Mouse (Mus musculus) E14TG2a.4 (cell line): ENCODE results near the gene Ercc1.

Source experiments
- H3K27me3 ChIP-seq: 2 replicates; pipeline ENCODE4 v1.6.1; 2014; ENCODE audit warnings: low read length, control low read depth; ENCODE audit not compliant: insufficient read depth
- H3K36me3 ChIP-seq: 2 replicates; pipeline ENCODE4 v1.6.1; 2014; ENCODE audit warnings: low read length, control low read depth; ENCODE audit not compliant: insufficient read depth
- H3K4me1 ChIP-seq: replicated peaks from 2 replicates; pipeline ENCODE4 v1.6.1; 2014; ENCODE audit warnings: low read depth, low read length, control low read depth
- H3K4me3 ChIP-seq: replicated peaks from 2 replicates; pipeline ENCODE4 v1.5.1; 2014; ENCODE audit warnings: mild to moderate bottlenecking, low read length
- H3K9me3 ChIP-seq: 2 replicates; pipeline ENCODE4 v1.6.1; 2014; ENCODE audit warnings: low read length, control low read depth
- CTCF ChIP-seq: conservative IDR thresholded peaks from 2 replicates; pipeline ENCODE4 v1.5.1; 2014; ENCODE audit warnings: low read length
- NANOG ChIP-seq: IDR thresholded peaks from 2 replicates; pipeline ENCODE4 v1.6.1; 2014; ENCODE audit warnings: borderline replicate concordance, low read length, mixed read lengths
- POU5F1 ChIP-seq: IDR thresholded peaks from 2 replicates; pipeline ENCODE4 v1.6.1; 2014; ENCODE audit warnings: low read length, borderline replicate concordance

Ercc1 gene

DNA sequence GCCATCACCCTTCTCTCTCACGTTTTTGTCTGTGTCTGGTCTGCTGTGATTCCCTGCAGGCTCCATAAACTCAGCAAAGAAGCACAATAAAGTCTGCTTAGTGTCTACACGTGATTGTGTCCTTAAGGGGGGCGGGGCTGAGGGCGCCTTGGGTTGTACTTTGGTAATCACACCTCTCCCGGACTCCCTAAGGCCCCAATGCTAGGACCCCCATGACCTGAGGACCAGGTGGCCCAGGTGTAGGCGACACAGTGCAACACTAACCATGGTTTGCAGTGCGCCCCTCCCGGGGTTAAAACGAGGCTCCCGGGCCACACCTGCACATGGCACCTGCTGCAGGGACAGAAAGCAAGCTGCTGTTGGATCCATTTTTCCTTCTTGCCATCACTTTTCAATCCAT, 3.3 kb upstream of the Ercc1 start:
- no peak for TF ChIP-seq NANOG
- no peak for TF ChIP-seq POU5F1
- no peak for TF ChIP-seq CTCF
- Histone ChIP-seq H3K4me3 (peak overlapping the region; percentile 76), H3K27me3 (peaks cover 22% of the 10 kb centered on the region)

DNA sequence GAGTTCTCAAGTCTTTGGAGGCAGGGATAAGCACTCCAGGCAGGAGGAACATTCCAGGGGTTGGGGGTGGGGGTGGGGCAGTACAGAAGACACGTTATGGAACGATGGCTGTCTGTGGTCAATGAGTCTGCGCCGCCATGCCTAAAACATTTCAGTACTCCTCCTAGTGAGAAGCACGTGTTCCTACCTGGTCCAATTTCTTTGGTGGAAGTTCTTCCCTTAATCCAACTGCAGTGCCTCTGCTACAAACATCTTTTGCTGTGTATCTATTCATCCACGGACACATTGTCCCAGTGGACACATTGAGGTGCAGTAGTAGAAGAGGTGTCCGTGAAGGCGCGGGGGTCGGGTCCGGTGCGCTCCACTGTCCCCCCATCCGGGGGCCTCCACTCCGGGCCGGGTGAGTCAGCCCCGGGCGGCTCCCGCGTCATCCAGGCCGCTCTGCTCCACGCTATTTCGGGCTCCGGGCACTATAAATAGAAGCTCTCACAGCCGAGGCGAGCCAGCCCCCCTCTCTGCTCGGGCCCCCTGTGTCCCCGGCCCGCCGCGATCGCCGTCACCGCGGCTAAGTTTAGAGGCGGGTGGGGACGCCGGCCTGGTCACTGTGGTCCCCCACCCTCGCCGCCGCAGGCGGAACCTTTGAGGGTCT, 2.7 kb upstream of the Ercc1 start:
- H3K36me3 ChIP-seq: no peaks in the 10 kb centered on the region
- peaks cover 44% of the 10 kb centered on the region for H3K4me1 ChIP-seq
- no peaks in the 10 kb centered on the region for H3K9me3 ChIP-seq

More for the DNA sequence above, 3.3 kb upstream of the Ercc1 start:
- no peaks in the 10 kb centered on the region for H3K9me3 ChIP-seq
- no peaks in the 10 kb centered on the region for H3K36me3 ChIP-seq
- peaks cover 43% of the 10 kb centered on the region for H3K4me1 ChIP-seq

DNA sequence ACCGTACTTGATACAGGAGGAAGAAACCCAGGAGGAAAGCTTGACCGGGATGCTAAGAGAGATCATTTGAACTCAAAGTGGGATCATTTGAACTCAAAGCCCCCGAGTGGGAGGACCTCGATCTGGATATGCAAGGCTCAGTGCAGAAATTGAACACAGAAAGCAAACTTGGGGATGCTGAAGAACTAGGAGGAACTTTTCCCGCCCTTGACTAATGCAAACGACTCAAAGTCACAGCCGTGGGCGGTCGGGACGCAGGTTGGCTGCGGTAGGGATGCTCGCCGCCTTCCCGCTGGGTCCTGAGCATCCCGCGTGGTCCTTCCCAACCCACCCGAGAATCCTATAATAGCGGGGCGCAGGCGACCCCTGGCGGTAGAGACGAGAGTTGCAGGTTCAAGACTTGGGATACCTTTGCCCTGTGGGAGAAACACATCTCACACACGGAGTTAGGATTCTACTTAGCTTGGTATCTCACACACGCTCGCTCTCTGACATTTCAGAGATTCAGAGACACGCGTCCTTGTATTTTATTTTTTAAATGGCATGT, 2.0 kb upstream of the Ercc1 start:
- TF ChIP-seq CTCF (no peak), NANOG (no peak), POU5F1 (no peak)
- H3K4me1 ChIP-seq: peaks cover 38% of the 10 kb centered on the region
- peak overlapping the region; percentile 76 for H3K4me3 ChIP-seq
- peaks cover 22% of the 10 kb centered on the region for H3K27me3 ChIP-seq
- no peaks in the 10 kb centered on the region for H3K36me3 ChIP-seq
- H3K9me3 ChIP-seq: no peaks in the 10 kb centered on the region

More for the DNA sequence above, 2.7 kb upstream of the Ercc1 start:
- TF ChIP-seq POU5F1: no peak
- TF ChIP-seq NANOG: no peak
- no peak for TF ChIP-seq CTCF
- peak overlapping the region; percentile 76 for H3K4me3 ChIP-seq
- H3K27me3 ChIP-seq: peaks cover 22% of the 10 kb centered on the region

DNA sequence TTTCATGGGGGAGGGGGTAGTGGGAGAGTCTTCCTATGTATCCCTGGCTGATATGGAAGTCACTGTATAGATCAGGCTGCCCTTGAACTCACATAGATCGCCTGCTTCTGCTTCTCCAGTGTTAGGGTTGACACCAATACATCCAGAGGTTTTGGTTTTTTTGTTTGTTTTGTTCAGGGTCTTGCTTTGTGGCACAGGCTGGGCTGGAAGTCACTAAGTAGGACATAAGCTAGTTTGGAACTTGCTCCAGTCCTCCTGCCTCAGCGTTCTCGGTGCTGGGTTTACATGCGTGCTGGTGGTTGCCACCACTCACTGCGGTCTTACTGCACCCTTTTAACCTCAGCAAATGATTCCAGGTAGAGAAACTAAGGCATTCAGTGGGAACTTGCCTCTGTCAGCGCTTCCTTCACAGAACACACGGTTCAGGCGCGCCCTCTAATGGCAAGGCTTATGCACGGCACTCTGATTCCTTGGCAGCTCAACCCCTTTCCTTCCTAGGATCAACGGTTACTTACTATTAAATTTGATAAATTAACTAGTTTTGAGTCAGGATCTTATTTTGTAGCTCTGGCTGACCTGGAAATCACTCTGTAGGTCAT, 1.3 kb upstream of the Ercc1 start:
- Histone ChIP-seq H3K4me3 (no peak overlapping the region), H3K4me1 (peaks cover 39% of the 10 kb centered on the region), H3K27me3 (peaks cover 22% of the 10 kb centered on the region), H3K9me3 (no peaks in the 10 kb centered on the region), H3K36me3 (peaks cover 3% of the 10 kb centered on the region)
- TF ChIP-seq POU5F1 (no peak), NANOG (no peak), CTCF (peak; percentile 69)

DNA sequence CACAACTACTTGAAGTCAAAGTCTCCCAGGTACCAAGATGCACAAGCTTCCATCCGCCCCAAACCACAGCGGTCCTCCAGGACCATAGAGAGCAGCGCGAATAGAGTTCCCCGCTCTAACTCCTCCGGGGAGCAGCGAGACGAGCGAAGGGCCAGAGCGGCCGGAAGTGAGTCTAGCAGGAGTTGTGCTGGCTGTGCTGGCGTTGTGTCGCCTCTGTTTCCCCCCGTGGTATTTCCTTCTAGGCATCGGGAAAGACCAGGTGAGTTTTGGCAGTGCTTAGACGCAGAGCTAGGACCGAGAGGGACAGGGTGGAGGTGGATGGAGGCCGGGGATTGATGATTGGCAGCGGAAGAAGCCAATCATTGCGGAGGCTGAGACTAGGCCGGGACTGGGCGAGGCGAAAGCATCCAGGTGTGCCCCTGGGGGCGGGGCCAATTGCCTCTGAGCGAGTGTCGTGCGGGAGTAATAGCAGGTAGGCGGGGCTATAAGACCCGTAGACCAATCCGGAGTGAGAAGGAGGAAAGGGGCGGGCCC, 427 bp downstream of the Ercc1 start:
- TF ChIP-seq POU5F1 (no peak), NANOG (no peak), CTCF (no peak)

DNA sequence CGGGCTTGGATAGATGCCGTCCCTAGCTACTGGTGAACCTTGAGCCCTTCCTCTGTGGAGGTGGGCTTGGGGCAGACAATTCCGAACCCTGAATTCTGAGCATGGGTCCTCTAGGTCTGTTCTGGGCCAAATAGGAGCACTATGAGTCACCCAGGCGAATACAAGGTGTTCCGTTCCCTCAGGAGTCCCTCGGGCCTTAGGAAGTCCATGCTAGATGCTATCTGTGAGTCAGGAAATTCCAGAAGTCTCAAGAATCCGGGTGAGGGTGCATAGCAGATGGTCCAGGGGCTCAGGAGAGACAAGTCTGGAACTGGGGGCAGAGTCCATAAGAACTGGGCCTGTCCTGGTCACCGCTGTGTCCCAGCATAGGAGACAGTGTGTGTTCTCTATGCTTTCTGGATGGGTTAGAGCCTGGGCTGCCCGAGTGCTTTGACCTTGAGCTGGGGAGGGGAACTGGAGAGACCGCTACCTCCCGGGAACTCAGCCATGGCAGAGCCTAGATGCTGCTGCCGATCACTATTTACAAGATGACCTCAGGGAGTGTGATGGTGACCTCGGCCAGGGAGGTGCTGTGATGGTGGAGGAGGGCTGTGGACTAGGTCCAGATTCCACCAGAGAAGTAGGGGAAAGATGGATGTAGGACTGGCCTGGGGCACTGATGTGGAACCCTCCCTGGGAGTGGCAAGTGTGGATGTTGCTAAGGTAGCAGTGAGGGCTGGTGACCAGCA, 4.8 kb downstream of the Ercc1 start:
- Histone ChIP-seq H3K9me3 (no peaks in the 10 kb centered on the region), H3K4me3 (0 out of 2 replicates have a peak overlapping the region, but pooled peaks have one; percentile 14), H3K4me1 (peaks cover 48% of the 10 kb centered on the region), H3K36me3 (peaks cover 57% of the 10 kb centered on the region), H3K27me3 (no peaks in the 10 kb centered on the region)
- TF ChIP-seq NANOG: no peak
- TF ChIP-seq POU5F1: no peak
- no peak for TF ChIP-seq CTCF

More for the DNA sequence above, 427 bp downstream of the Ercc1 start:
- H3K4me3 ChIP-seq: peak overlapping the region; percentile 91
- peaks cover 18% of the 10 kb centered on the region for H3K27me3 ChIP-seq
- H3K4me1 ChIP-seq: peaks cover 55% of the 10 kb centered on the region
- no peaks in the 10 kb centered on the region for H3K9me3 ChIP-seq
- peaks cover 18% of the 10 kb centered on the region for H3K36me3 ChIP-seq

DNA sequence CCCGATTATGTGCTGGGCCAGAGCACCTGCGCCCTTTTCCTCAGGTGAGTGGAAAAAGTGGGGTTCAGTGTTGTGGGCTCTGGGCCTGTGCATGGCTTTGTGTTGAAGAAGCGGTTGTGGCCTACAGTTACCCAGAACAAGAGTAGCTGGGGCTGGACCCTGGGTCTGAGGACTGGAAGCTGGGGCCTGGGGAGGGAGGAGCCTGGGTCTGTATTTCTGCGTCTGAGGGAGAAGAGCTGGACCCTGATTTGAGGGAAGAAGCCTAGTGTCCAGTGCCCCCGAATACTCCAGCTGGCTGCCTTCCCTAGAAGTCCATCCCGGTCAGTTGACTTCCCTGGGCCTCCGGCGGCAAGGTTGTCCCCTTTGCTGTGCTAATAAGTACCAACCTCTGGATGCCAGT, 5.6 kb downstream of the Ercc1 start:
- H3K36me3 ChIP-seq: peaks cover 65% of the 10 kb centered on the region
- no peaks in the 10 kb centered on the region for H3K27me3 ChIP-seq
- no peaks in the 10 kb centered on the region for H3K9me3 ChIP-seq
- TF ChIP-seq CTCF (no peak), NANOG (no peak), POU5F1 (no peak)
- peaks cover 52% of the 10 kb centered on the region for H3K4me1 ChIP-seq
- no peak overlapping the region for H3K4me3 ChIP-seq

DNA sequence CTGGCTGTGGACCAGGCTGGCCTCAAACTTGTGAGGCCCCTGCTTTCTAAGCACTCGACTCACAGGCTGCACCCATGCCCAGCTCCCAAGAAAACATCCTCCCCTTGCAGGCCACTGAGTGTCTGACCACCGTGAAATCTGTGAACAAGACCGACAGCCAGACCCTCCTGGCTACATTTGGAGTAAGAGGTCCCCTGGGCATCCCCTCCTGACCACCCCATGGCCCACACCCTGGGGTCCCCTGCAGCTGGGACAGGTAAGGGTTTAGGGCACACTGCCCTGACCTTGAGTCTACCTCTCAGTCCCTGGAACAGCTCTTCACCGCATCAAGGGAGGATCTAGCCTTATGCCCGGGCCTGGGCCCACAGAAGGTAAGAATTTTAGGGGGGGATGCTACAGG, 10.4 kb downstream of the Ercc1 start:
- H3K27me3 ChIP-seq: no peaks in the 10 kb centered on the region
- H3K4me3 ChIP-seq: no peak overlapping the region
- TF ChIP-seq CTCF: no peak
- no peak for TF ChIP-seq NANOG
- H3K36me3 ChIP-seq: peaks cover 77% of the 10 kb centered on the region
- no peaks in the 10 kb centered on the region for H3K9me3 ChIP-seq
- H3K4me1 ChIP-seq: peaks cover 54% of the 10 kb centered on the region
